ENCODE assay signal across 9 mouse cellular contexts in the genomic region with DNA sequence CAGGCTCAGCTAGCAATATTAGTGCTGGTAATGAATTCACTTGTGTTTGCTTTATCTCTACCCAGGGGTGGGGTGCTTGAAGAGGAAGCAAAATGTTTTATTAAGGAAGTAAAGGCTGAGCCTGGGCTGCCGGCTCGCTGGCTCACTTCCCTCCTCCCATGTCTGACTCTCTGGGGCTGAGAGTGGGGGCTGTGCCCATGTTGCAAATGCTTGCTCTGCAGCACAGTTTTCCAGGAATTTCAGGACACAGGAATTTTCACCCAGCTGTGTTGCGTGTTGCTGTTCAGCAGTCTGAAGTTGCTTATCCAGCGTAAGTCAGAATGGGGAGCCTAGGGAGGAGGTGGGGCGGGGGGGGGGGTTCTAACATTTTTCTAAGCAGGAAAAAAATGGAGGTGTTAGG.
DNase-seq lines count a peak whose midpoint lies in the region; TF ChIP-seq lines count a peak whose summit lies in the region.
"Had no signal": no experiment of that assay in that cellular context is flagged by ENCODE, and none has a peak within 500 bp of the region (broad histone marks: within the 10 kb centered on the region; RNA-seq: fewer than 3 reads in every experiment).

No protein-coding gene starts in this region.

- H3K4me1 ChIP-seq in kidney, adult 2 months (ENCODE audit: control insufficient read depth, insufficient read depth, low read length), result no peaks in the 10 kb centered on the region

- 20% methylated on average over 5 of the region's 5 CpGs for WGBS in kidney, adult 2 months

- no peak overlapping the region for H3K4me3 ChIP-seq in kidney, adult 2 months (ENCODE audit: insufficient read depth, low read depth, low read length)

- no peaks in the 10 kb centered on the region for H3K27me3 ChIP-seq in kidney, adult 2 months (replicated peaks; ENCODE audit: control insufficient read depth, insufficient read depth, low read length)

- TF ChIP-seq CTCF in kidney, adult 2 months (conservative IDR thresholded peaks at IDR 0.05; ENCODE audit: insufficient read depth, insufficient read length, low read depth, low read length), result no peak

- H3K27ac ChIP-seq in kidney, adult 2 months (ENCODE audit: insufficient read depth, low read depth, low read length), result no peak overlapping the region

- H3K36me3 ChIP-seq in kidney, adult 2 months (ENCODE audit: control insufficient read depth, insufficient read depth, low read length), result no peaks in the 10 kb centered on the region
- H3K36me3 ChIP-seq: G1E had no signal

- DNase-seq in kidney, adult 2 months, result peak; percentile 5
- DNase-seq in kidney, postnatal 25 days, result no peak
- peak; percentile 28 for DNase-seq in right cerebral cortex, adult 18-20 months
- DNase-seq in right cerebral cortex, postnatal 4 days, result no peak
- DNase-seq in heart, postnatal 4 days, result peak; percentile 51
- DNase-seq in telencephalon, adult 2 months (ENCODE audit: low read depth, low spot score), result peak; percentile 47
- DNase-seq in thymus, postnatal 25 days, result no peak
- no peak for DNase-seq in cerebellum, postnatal 36 days

- no peak for TF ChIP-seq POLR2A in kidney, adult 2 months (IDR thresholded peaks at IDR 0.05; ENCODE audit: low read depth, low read length)

Comparison
In these comparisons a context has a peak if more than half of its experiments do, and no peak if none do; other contexts are left out.
1. DNase-seq: peak in kidney, adult 2 months (single experiment), right cerebral cortex, adult 18-20 months (single experiment), heart, postnatal 4 days (single experiment) and telencephalon, adult 2 months (single experiment); none in kidney, postnatal 25 days (0 of 2), right cerebral cortex, postnatal 4 days (single experiment), thymus, postnatal 25 days (single experiment) and cerebellum, postnatal 36 days (0 of 2).